Mouse (Mus musculus): ENCODE results near the gene Klc1. TPM values are rescaled to one million over a fixed set of nuclear protein-coding genes. Genes with fewer than 3 reads are reported as not detected.

Gene Klc1
- polyA plus RNA-seq, 1 experiment from 2014 or later, result 91.6 TPM

GRCm38 (mm10) chr12:111722654-111723053, 36.0 kb upstream of the Klc1 start:
- Histone ChIP-seq H3K4me2 (replicated peaks; ENCODE audit: low read depth, low read length) (no peak overlapping the region), H3K9me3 (ENCODE audit: control insufficient read depth, low read length) (no peaks in the 10 kb centered on the region), H3K36me3 (ENCODE audit: control insufficient read depth, insufficient read depth, low read length) (peaks cover 15% of the 10 kb centered on the region; the same call in 1 of the 2 replicates), H3K27me3 (ENCODE audit: control insufficient read depth, insufficient read depth, low read length) (no peaks in the 10 kb centered on the region), H3K4me1 (ENCODE audit: control insufficient read depth, insufficient read depth, low read length) (peaks cover 6% of the 10 kb centered on the region), H3K4me3 (ENCODE audit: low read length) (no peak overlapping the region), H3K9ac (ENCODE audit: low read depth, low read length) (no peak overlapping the region), H3K27ac (ENCODE audit: low read depth, low read length) (no peak overlapping the region)
- WGBS, result 75% methylated on average over 9 of the region's 9 CpGs
- ATAC-seq (ENCODE audit: low FRiP score, low TSS enrichment), result no peak

GRCm38 (mm10) chr12:111724638-111725337, 33.9 kb upstream of the Klc1 start:
- WGBS, result 67% methylated on average over 6 of the region's 6 CpGs
- H3K4me3 ChIP-seq (ENCODE audit: low read length), result no peak overlapping the region
- H3K36me3 ChIP-seq (ENCODE audit: control insufficient read depth, insufficient read depth, low read length), result peaks cover 18% of the 10 kb centered on the region; the same call in 1 of the 2 replicates
- peak overlapping the region; percentile 11; the same call in 1 of the 2 replicates for H3K27ac ChIP-seq (ENCODE audit: low read depth, low read length)
- no peaks in the 10 kb centered on the region for H3K9me3 ChIP-seq (ENCODE audit: control insufficient read depth, low read length)
- H3K4me1 ChIP-seq (ENCODE audit: control insufficient read depth, insufficient read depth, low read length), result no peaks in the 10 kb centered on the region
- no peak overlapping the region for H3K4me2 ChIP-seq (replicated peaks; ENCODE audit: low read depth, low read length)
- H3K27me3 ChIP-seq (ENCODE audit: control insufficient read depth, insufficient read depth, low read length), result no peaks in the 10 kb centered on the region
- H3K9ac ChIP-seq (ENCODE audit: low read depth, low read length), result no peak overlapping the region
- ATAC-seq (ENCODE audit: low FRiP score, low TSS enrichment), result no peak

- Histone ChIP-seq H3K4me2 (replicated peaks; ENCODE audit: low read depth, low read length) (no peak overlapping the region), H3K9me3 (ENCODE audit: control insufficient read depth, low read length) (no peaks in the 10 kb centered on the region), H3K9ac (ENCODE audit: low read depth, low read length) (no peak overlapping the region), H3K4me1 (ENCODE audit: control insufficient read depth, insufficient read depth, low read length) (no peaks in the 10 kb centered on the region), H3K4me3 (ENCODE audit: low read length) (no peak overlapping the region), H3K27ac (ENCODE audit: low read depth, low read length) (peak overlapping the region; percentile 11; the same call in 1 of the 2 replicates), H3K36me3 (ENCODE audit: control insufficient read depth, insufficient read depth, low read length) (peaks cover 18% of the 10 kb centered on the region; the same call in 1 of the 2 replicates), H3K27me3 (ENCODE audit: control insufficient read depth, insufficient read depth, low read length) (no peaks in the 10 kb centered on the region)
- ATAC-seq (ENCODE audit: low FRiP score, low TSS enrichment), result no peak
- WGBS, result 60% methylated on average over 12 of the region's 12 CpGs
Measured at GRCm38 (mm10) chr12:111725338-111726121, 33.1 kb upstream of the Klc1 start.

GRCm38 (mm10) chr12:111726122-111726463, 32.6 kb upstream of the Klc1 start:
- H3K4me2 ChIP-seq (replicated peaks; ENCODE audit: low read depth, low read length), result no peak overlapping the region
- H3K4me1 ChIP-seq (ENCODE audit: control insufficient read depth, insufficient read depth, low read length), result no peaks in the 10 kb centered on the region
- H3K9ac ChIP-seq (ENCODE audit: low read depth, low read length), result no peak overlapping the region
- 60% methylated on average over 4 of the region's 4 CpGs for WGBS
- H3K36me3 ChIP-seq (ENCODE audit: control insufficient read depth, insufficient read depth, low read length), result peaks cover 18% of the 10 kb centered on the region; the same call in 1 of the 2 replicates
- H3K27ac ChIP-seq (ENCODE audit: low read depth, low read length), result no peak overlapping the region
- H3K9me3 ChIP-seq (ENCODE audit: control insufficient read depth, low read length), result no peaks in the 10 kb centered on the region
- ATAC-seq (ENCODE audit: low FRiP score, low TSS enrichment), result peak; percentile 44; the same call in 1 of the 2 replicates
- no peak overlapping the region for H3K4me3 ChIP-seq (ENCODE audit: low read length)
- H3K27me3 ChIP-seq (ENCODE audit: control insufficient read depth, insufficient read depth, low read length), result no peaks in the 10 kb centered on the region

- Histone ChIP-seq H3K4me3 (ENCODE audit: low read length) (no peak overlapping the region), H3K36me3 (ENCODE audit: control insufficient read depth, insufficient read depth, low read length) (peaks cover 16% of the 10 kb centered on the region; the same call in 1 of the 2 replicates), H3K4me1 (ENCODE audit: control insufficient read depth, insufficient read depth, low read length) (peaks cover 11% of the 10 kb centered on the region; the same call in 1 of the 2 replicates), H3K9me3 (ENCODE audit: control insufficient read depth, low read length) (no peaks in the 10 kb centered on the region), H3K9ac (ENCODE audit: low read depth, low read length) (no peak overlapping the region), H3K27ac (ENCODE audit: low read depth, low read length) (no peak overlapping the region), H3K27me3 (ENCODE audit: control insufficient read depth, insufficient read depth, low read length) (no peaks in the 10 kb centered on the region), H3K4me2 (replicated peaks; ENCODE audit: low read depth, low read length) (no peak overlapping the region)
- WGBS, result 92% methylated on average over 1 of the region's 1 CpGs
- no peak for ATAC-seq (ENCODE audit: low FRiP score, low TSS enrichment)
Measured at GRCm38 (mm10) chr12:111727956-111728355, 30.7 kb upstream of the Klc1 start.

GRCm38 (mm10) chr12:111731822-111732807, 26.5 kb upstream of the Klc1 start:
- WGBS, result 33% methylated on average over 30 of the region's 30 CpGs
- Histone ChIP-seq H3K9ac (ENCODE audit: low read depth, low read length) (peak overlapping the region; percentile 28; the same call in 1 of the 2 replicates), H3K27me3 (ENCODE audit: control insufficient read depth, insufficient read depth, low read length) (no peaks in the 10 kb centered on the region), H3K9me3 (ENCODE audit: control insufficient read depth, low read length) (no peaks in the 10 kb centered on the region), H3K27ac (ENCODE audit: low read depth, low read length) (no peak overlapping the region), H3K4me3 (ENCODE audit: low read length) (no peak overlapping the region), H3K4me1 (ENCODE audit: control insufficient read depth, insufficient read depth, low read length) (peaks cover 11% of the 10 kb centered on the region; the same call in 1 of the 2 replicates), H3K4me2 (replicated peaks; ENCODE audit: low read depth, low read length) (no peak overlapping the region; the same call in 1 of the 2 replicates), H3K36me3 (ENCODE audit: control insufficient read depth, insufficient read depth, low read length) (peaks cover 5% of the 10 kb centered on the region; the same call in 1 of the 2 replicates)
- peak; percentile 87 for ATAC-seq (ENCODE audit: low FRiP score, low TSS enrichment)

- Histone ChIP-seq H3K9ac (ENCODE audit: low read depth, low read length) (peak overlapping the region; percentile 28; the same call in 1 of the 2 replicates), H3K4me2 (replicated peaks; ENCODE audit: low read depth, low read length) (no peak overlapping the region), H3K9me3 (ENCODE audit: control insufficient read depth, low read length) (no peaks in the 10 kb centered on the region), H3K4me3 (ENCODE audit: low read length) (no peak overlapping the region), H3K36me3 (ENCODE audit: control insufficient read depth, insufficient read depth, low read length) (peaks cover 4% of the 10 kb centered on the region; the same call in 1 of the 2 replicates), H3K27ac (ENCODE audit: low read depth, low read length) (no peak overlapping the region), H3K27me3 (ENCODE audit: control insufficient read depth, insufficient read depth, low read length) (no peaks in the 10 kb centered on the region), H3K4me1 (ENCODE audit: control insufficient read depth, insufficient read depth, low read length) (peaks cover 11% of the 10 kb centered on the region; the same call in 1 of the 2 replicates)
- 60% methylated on average over 5 of the region's 5 CpGs for whole genome bisulfite sequencing
- peak; percentile 17; the same call in 1 of the 2 replicates for ATAC-seq (ENCODE audit: low FRiP score, low TSS enrichment)
Measured at GRCm38 (mm10) chr12:111732921-111733320, 25.7 kb upstream of the Klc1 start.

- Histone ChIP-seq H3K4me1 (ENCODE audit: control insufficient read depth, insufficient read depth, low read length) (peaks cover 11% of the 10 kb centered on the region; the same call in 1 of the 2 replicates), H3K4me2 (replicated peaks; ENCODE audit: low read depth, low read length) (no peak overlapping the region), H3K27ac (ENCODE audit: low read depth, low read length) (no peak overlapping the region), H3K36me3 (ENCODE audit: control insufficient read depth, insufficient read depth, low read length) (peaks cover 2% of the 10 kb centered on the region; the same call in 1 of the 2 replicates), H3K4me3 (ENCODE audit: low read length) (no peak overlapping the region), H3K27me3 (ENCODE audit: control insufficient read depth, insufficient read depth, low read length) (no peaks in the 10 kb centered on the region), H3K9me3 (ENCODE audit: control insufficient read depth, low read length) (no peaks in the 10 kb centered on the region), H3K9ac (ENCODE audit: low read depth, low read length) (no peak overlapping the region)
- 94% methylated on average over 3 of the region's 3 CpGs for WGBS
- ATAC-seq (ENCODE audit: low FRiP score, low TSS enrichment), result no peak
Measured at GRCm38 (mm10) chr12:111734912-111735311, 23.7 kb upstream of the Klc1 start.
